Mouse (Mus musculus): ENCODE data around the gene Mas1.

The Mas1 gene

DNA sequence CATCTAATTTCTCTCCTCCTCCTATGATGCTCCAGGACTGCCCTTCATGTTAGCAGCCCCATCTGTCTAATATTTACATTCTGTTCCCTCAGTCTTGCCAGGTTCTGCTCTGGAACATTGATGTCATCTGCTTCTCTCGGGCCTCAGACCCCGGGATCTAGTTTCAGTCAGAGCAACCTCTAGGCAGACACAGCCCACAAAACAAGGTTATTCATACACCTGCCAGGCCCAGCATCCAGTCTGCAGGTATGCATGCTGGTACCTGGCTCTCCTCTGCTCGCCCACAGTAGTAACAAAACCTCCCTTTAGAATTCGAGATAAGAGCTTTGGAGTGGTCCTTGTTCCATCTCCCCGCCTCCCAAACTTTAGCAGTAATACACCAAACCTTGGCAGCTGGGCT lies 37.6 kb downstream of the Mas1 start:
- DNase-seq = no peak

DNA sequence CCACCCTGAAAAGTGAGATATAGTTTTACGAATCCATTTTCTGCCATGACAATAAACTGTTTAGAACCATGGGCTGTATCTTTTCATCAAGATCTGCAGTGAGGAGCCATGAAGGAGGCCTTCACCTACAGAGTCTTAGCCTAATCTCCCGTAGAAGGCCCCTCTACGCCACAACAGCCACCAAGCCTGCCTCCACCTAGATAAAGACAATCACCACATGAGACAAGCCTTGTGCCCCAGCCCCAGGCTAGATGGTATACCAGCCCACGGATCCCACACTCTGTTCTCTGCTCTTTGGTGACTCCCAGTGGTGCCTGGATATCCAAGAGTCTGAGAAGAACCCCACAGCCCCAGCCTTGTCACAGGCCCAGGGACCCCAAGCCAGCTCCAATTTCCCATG lies 52.1 kb downstream of the Mas1 start:
- no peak for DNase-seq

DNA sequence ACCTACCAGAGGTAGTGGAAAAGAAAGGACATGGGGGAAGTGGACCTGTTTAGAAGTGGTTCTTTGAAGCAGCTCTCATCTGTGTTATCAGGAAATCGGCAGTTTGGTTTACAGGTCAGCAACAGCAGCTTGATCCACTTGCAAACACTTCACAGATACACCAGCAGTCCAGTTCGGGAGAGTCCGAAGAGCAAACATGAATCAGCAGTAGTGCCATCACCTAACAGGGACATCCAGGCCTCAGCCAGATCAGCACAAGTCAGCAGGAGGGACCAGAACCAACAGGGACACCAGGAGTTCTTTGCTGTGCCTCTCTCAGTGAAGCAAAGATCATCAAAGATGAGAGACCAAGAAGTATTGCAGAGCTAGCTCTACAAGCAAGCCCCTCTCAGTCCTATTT lies 53.4 kb downstream of the Mas1 start:
- no peak for DNase-seq

DNA sequence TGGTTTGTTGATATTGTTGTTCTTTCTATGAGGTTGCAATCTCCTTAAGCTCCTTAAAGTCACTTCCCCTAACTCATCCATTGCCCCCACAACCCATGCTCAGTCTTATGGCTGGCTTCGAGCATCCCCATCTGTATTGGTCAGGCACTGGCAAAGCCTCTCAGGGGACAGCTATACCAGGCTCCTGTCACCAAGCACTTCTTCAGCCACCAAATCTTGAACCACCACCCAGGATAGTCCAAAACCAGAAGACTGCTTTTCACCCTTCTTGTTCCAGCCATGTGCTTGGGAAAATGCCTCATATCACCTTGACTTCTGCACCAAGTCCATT lies 57.0 kb downstream of the Mas1 start:
- DNase-seq = no peak

DNA sequence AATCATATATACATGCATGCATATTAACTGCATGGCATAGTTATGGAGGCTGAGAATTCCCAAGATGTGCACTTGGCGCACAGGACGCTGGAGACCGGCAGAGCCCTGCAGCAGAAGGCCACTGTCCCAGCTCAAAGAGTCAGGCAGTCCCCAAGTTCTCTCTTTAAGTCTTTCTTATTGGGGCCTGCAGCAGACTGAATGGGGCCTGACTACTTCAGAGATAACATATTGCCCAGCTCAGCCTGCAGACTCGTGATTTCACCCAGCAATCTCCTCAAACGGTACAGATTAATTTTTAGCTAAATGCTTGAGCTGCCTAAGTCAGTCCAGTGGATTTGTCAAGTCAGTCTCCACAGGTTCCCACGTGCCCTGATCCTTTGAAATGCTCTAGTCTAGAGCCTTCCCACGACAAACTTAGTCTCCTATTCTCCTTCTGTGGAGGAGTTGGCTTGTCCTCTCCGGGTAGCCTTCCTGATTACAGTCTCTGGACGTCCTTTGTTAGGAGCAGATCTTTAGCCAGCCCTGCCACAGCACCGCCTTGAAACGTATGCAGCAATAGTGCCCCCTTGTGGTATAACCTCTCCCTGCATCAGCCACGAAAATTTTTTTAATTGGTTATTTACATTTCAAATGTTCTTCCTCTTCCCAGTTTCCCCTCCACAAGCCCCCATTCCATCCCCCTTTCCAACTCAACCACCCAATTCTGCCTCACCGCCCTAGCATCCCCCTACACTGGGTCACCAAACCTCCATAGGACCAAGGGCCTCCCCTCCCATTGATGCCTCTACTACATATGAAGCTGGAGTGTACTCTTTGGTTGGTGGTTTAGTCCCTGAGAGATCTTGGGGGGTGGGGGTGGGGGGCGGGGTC lies 57.6 kb downstream of the Mas1 start:
- peak; percentile 88 for DNase-seq

DNA sequence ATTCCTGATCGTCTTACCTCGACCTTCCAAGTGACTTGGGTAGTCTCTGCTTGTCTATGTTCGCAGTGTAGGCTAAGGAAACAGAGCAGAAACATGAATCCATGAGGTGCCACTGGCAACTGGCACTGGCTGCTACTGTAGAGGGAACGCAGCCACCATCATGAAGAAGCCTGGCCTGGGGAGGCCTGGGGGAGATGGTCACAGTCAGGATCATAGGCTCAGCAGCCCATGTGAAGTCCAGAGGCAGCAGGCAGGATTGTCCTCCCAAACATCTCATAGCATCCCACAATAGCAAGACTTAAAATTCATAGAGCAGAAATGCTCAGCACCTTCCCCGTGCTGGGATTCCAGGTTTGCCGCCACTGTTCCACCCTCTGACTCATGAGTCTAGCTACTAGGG lies 59.1 kb downstream of the Mas1 start:
- no peak for DNase-seq

DNA sequence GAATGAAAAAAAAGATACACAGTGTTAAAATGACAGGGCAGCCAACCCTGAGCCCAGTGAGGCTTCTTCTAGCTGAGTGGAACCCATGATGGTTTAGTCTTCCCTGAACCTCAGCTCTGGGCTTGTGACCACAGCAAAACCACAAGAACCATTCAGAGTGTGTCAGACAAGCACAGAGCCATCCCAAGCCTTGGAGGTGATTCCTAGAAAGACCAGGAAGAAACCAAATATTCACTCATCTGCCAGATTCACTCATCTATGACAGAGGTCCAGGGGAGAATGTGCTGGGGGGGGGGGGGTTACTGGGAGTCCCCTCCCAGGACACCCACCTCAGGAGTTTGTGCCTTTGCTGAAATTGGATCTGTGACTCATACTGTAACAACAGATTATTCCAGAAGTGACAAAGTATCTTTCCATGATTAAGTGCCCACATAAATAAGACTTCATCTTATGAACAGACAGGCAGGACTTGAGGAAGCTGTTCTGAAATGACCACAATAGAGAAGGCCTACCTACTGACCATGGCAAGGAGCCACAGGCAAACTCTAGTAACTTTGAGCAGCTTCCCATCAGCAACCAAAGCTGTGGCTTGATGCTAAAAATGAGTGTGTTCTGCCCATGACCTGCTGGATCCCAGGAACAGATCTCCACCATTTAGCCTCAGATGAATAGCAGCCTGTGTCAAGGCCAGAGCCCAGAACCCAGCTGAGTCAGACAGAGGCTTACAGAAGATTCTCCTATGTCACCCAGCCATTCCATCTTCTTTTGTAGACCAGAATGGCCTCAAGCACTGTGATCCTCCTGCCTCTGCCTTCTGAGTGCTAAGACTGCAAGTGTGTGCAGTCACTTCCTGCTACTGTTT lies 63.1 kb downstream of the Mas1 start:
- DNase-seq = no peak

DNA sequence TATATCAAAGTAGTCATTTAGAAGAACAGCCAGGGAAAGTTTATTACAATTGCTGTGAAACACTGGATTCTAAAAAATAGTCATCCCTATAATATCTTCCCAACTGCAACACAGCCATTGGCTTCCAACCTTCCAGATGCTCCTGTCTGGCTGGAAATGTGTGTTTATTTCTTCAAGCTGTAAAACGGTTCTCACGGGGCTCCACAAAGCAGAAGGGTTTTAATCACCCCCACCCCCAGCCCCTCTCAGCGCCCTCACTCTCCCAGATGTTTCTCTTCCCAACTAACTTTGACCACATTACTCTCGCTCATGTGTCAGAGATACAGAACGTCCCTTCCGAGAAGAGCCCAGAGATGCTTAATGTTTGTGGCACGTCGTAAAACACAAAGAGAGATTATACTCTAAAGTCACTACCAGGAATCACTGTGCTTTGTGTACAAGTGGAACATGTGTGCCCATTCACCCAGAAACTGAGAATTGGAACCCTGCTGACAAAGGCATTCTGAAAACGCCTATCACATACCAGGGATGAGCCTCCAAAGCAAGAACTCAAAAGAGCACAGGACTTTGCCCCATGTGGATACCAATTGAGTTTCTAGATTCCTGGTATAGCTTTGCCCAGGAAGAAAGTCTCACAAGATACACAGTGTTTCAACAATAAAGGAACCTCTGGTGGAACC lies 65.9 kb downstream of the Mas1 start:
- peak; percentile 29 for DNase-seq

DNA sequence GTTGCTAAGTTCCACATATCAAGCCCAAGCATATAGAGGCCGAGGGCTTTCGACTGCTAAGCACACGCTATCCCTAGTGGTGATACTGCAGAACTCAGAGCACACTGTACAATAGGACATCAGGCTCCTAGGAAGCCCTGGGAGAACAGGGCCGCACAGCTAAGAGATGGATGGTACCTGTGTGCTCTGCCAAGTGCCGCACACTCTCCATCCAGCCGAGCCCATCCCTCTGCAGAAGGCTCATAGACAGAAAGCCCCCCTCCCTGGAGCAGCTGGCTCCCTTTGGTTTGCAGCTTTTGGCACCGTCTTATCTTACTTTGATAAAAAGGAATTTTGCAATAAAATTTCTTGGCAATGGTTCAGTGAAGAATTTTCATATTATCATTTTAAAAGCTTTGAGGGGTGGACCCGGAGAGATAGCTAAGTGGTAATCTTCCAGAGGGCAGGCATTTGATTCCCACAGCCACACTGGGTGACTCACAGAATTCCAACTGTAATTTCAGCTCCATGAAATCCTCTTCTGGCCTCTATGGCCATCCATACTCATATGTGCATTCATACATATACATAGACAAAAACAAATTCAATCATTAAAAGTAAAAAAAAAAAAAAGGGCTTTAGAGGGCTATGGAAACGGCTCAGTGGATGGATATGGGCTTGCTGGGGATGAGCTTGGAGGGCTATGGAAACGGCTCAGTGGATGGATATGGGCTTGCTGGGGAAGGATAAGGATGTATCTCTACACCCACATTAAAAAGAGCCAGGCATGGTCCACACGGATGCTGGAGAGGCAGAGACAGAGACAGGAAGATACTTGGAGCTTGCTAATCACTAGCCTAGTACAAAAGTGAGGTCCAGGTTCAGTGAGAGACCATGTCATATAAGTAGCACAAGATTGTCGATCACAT lies 68.3 kb downstream of the Mas1 start:
- DNase-seq = no peak

DNA sequence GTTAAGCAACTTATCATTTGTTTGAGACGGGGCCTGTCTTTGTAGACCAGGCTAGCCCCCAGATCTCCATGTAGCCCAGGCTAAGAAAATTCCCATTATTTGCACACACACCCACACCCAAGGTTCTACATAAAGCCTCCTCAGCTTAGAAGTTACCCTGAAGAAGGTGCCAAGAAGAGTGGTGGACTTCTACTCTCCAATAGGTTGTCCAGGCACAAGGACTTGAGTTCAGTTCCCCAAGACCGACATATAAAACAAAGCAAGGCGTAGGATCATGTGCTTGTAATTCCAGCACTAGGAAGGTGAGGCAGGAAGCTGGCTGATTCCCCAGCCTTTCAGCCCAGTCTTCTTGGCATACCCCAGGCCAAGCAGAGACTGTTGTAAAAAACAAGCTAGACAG lies 69.4 kb downstream of the Mas1 start:
- DNase-seq = no peak

DNA sequence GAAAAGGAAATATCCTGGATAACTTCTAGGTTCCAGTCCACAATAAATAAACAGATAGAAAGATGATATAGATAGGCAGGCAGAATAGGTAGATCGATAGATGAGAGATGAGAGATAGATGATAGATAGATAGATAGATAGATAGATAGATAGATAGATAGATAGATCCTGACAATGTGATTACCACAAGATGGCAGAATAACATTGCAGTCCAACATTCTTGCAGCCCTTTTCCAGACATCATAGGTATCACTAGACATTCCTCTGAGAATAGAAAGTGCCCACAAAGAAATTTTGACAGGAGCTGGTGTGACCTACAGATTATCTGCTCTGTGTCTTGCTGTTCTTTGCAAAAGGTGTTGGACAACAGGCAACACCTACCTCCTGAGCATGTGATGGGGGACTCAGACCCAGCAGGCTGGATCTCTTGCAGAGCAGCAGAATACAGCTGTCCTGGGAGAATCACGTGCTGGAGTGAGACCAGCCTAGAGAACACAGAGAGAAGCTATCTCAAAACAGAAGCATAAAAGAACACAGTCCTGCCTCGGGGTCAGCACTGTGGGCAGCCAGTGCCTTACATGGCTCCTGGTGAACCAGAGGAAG lies 70.4 kb downstream of the Mas1 start:
- no peak for DNase-seq

DNA sequence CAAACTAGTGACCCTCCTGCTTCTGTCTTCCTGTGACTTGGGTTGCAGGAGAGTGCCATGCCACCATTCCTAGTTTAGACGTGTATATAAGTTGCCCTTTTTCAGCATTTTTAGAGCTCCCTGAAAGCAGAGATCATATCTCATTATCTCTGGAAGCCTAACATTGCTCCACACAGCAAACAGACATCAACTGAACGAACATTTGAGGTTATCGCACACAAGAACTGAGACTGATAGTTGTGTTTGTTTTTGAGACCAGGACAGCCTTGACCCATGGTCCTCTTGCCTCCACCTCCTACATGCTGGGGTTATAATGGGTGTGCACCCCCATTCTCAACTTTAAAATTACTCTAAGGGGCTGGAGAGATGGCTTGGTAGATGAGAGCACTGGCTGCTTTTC lies 71.3 kb downstream of the Mas1 start:
- no peak for DNase-seq

DNA sequence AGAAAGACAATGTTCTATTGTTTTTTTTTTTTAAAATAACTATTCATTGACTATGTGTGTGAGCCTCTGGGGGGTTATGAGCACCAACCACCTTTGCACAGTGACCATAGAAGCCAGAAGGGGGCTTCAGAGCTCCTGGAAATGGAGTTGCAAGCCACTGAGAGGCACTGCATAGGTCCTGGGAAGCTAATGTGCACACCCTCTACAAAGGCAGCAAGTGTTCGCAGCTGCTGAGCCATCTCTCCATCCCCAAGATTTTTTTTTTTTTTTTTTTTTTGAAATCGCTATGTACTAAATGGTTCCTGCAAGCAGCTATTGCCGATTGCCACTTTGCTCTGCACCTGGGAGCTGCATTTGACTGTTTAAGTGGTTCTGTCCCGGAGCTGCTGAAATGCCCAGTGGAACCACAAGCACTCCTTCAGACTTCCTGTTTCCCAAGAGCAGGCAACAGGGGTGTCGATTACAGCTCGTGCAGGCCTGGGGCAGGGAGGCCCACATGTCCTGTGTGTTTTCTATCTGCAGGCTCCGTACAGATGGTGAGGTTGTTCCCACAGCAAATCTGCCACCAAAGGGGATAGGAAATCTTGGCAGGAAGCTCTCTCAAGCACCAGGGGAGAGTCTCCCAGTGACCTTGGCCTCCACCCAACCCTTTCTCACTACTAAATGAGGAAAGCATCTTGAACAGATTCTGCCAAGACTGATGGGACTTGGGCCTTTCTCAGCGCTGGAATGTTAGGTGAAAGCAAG lies 74.1 kb downstream of the Mas1 start:
- peak; percentile 31 for DNase-seq

DNA sequence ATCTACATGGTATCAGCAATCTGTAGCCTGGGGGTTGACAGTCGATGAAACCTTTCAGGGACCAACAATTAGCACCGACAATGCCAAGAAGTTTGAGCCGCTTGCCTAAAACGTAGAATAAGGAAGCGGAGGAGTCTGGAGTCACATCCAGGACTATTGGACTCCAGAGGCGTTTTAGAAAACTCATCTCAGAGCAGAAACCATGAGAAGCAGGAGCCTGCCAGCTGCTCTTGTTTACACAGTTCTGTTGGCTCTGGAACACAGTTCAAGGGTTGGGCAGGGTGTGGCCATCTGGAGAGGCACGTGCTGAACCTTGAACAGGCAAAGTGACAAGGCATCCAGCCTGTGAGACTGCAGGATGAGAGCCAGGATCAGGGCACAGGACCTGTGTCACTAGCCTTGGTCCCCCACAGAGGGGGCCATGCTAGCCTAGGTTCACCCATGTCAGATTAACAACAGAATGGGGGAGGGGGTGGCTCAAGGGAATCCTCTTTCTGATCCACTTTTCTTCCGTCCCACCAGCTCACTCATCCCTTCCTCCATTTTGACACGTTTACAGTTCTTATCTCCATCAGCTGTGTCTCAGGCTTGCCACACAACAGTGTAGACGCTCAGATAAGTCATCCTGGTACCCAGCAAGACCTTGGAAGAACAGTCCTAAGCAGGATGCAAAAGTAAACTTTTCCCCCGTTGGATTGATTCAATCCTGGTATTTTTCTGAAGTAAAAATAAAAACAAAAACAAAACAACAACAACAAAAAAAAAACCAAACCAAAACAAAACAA lies 75.3 kb downstream of the Mas1 start:
- DNase-seq = peak; percentile 20

DNA sequence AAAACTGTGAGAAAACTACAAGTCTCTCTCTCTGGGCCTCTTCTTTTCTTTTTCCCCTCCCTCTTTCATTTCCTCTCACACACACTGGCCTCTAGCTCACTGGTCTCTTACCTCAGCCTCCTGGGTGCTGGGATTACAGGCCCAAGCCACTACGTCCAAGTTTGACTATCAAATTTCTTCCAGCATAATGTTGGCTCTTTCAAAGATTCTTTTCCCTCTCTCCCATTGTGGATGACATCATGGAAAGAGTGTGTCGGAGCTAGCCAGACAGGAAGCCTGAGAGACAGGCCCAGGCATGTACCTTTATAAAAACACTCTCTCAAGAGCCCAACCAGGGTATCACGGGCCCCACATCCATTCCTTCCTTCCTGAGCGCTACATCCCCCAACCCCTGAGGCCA lies 76.5 kb downstream of the Mas1 start:
- DNase-seq = peak; percentile 57

DNA sequence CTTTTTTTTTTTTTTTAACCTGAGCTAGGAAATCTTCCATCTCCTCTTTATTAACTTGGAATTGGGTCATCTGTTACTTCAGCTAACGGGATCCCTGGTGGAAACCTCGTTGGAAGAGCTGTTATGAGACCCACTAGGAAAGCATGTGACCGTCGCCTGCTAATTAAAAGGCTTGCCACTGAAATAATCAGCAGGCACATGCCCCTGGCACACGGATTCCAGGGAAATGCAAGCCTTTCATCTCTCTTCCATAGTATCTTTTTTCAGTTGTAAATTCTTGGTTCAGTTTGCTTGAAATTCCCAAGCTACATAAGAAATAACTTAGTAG lies 76.9 kb downstream of the Mas1 start:
- no peak for DNase-seq
